Comparison of ENCODE assay signal across 10 mouse cellular contexts in the genomic region with DNA sequence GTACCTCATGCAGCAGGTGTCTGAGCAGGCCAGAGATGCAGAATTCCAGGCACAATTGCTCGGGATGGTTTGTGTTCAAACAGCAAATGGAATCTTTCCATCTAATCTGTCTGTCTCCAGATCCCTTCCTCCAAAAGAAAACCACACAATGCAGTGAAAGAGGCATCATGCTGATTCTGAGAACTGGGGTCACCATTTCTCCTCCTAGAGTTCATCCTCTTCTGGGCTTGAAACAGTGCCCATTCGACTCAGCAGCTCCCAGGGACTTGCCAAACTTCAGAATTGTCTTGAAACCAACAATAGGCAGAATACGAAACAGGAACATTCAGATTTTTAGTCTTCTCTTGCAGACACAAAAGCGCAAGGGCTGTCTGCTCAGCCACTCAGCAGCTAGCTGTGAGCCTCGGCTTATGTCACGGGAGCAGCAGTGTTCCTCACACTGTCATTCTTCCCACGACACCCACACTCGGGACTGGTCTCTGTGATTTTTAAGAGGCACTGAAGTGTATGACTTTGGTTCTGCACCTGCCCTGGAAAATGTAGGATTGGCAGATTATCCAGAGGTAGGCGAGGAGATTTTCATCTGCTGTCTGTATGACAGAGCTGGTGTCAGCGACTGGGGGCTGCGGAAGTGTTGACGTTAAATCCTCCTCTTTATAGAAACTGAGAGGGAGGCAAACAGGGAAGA.
DNase-seq lines count a peak whose midpoint lies in the region; ATAC-seq and TF ChIP-seq lines count a peak whose summit lies in the region.
"Had no signal": no experiment of that assay in that cellular context is flagged by ENCODE, and none has a peak within 500 bp of the region (broad histone marks: within the 10 kb centered on the region; RNA-seq: fewer than 3 reads in every experiment).

No protein-coding gene starts in this region.

- H3K27ac ChIP-seq in embryonic fibroblast, embryonic 13.5 days (ENCODE audit: insufficient read depth, low read length) = peak overlapping the region; percentile 17
- H3K27ac ChIP-seq in limb, embryonic 10.5 days = peak overlapping the region; percentile 80
- H3K27ac ChIP-seq: kidney, postnatal 0 days had no signal

- no peak for ATAC-seq in megakaryocyte, adult 5-6 weeks (ENCODE audit: poor library complexity, severe bottlenecking)
- ATAC-seq: activated CD4-positive, CD25-positive, alpha-beta regulatory T cell, adult 4 months had no signal

- H3K27me3 ChIP-seq in limb, embryonic 10.5 days (ENCODE audit: low read depth, poor library complexity, severe bottlenecking) = no peaks in the 10 kb centered on the region

- H3K36me3 ChIP-seq in limb, embryonic 10.5 days = no peaks in the 10 kb centered on the region

- 78% methylated on average over 12 of the region's 12 CpGs for WGBS in limb, embryonic 10.5 days

- TF ChIP-seq CTCF in embryonic fibroblast, embryonic 13.5 days (IDR thresholded peaks at IDR 0.05; ENCODE audit: borderline replicate concordance, insufficient read depth, low read length) = no peak

- no peak for TF ChIP-seq POLR2A in embryonic fibroblast, embryonic 13.5 days (IDR thresholded peaks at IDR 0.05; ENCODE audit: low read depth, low read length)

- DNase-seq in layer of hippocampus, adult 18-20 months (ENCODE audit: low spot score in 2 of 2) = peak; percentile 24 to 45
- no peak for DNase-seq in layer of hippocampus, postnatal 25 days (ENCODE audit: extremely low spot score in 1 of 2, low spot score in 1 of 2)
- peak; percentile 65 for DNase-seq in adipocyte (ENCODE audit: low spot score)
- no peak for DNase-seq in limb, embryonic 10.5 days (ENCODE audit: low spot score)
- DNase-seq in thymus, adult 18-20 months = no peak
- DNase-seq: heart, postnatal 14 days had no signal

- no peak overlapping the region for H3K4me3 ChIP-seq in embryonic fibroblast, embryonic 13.5 days (ENCODE audit: insufficient read depth, low read length)
- H3K4me3 ChIP-seq in limb, embryonic 10.5 days = no peak overlapping the region

- peaks cover 4% of the 10 kb centered on the region for H3K4me1 ChIP-seq in embryonic fibroblast, embryonic 13.5 days (ENCODE audit: control insufficient read depth, insufficient read depth, low read length)
- peaks cover 76% of the 10 kb centered on the region for H3K4me1 ChIP-seq in limb, embryonic 10.5 days

- H3K9me3 ChIP-seq in limb, embryonic 10.5 days (replicated peaks) = no peaks in the 10 kb centered on the region

Comparison
In these comparisons a context has a peak if more than half of its experiments do, and no peak if none do; other contexts are left out.
1. DNase-seq: peak in layer of hippocampus, adult 18-20 months (2 of 2) and adipocyte (single experiment); none in layer of hippocampus, postnatal 25 days (0 of 2), limb, embryonic 10.5 days (single experiment) and thymus, adult 18-20 months (0 of 2).